In genomic region chr10:43740204-43740865, GRCm38 (mm10) we compare ENCODE assay signal across 8 mouse cellular contexts.
DNase-seq lines count a peak whose midpoint lies in the region; ATAC-seq and TF ChIP-seq lines count a peak whose summit lies in the region.

No protein-coding gene starts in this region.

- TF ChIP-seq CTCF in gastrocnemius, adult 2 months (IDR thresholded peaks at IDR 0.05) = no peak
- no peak for TF ChIP-seq CTCF in bone marrow, adult 2 months (IDR thresholded peaks at IDR 0.05; ENCODE audit: control insufficient read depth, insufficient read depth, low read length)
- no peak for TF ChIP-seq CTCF in thymus, adult 2 months (IDR thresholded peaks at IDR 0.05; ENCODE audit: borderline replicate concordance, control insufficient read depth, extremely low read depth, insufficient read depth, low read length, poor library complexity)

- H3K9me3 ChIP-seq in midbrain, embryonic 15.5 days = no peaks in the 10 kb centered on the region

- H3K4me1 ChIP-seq in bone marrow, adult 2 months (ENCODE audit: control insufficient read depth, insufficient read depth, low read length) = peaks cover 9% of the 10 kb centered on the region
- peaks cover 24% of the 10 kb centered on the region for H3K4me1 ChIP-seq in midbrain, embryonic 15.5 days
- H3K4me1 ChIP-seq in thymus, adult 2 months (replicated peaks; ENCODE audit: control insufficient read depth, insufficient read depth, low read length) = peaks cover 48% of the 10 kb centered on the region

- H3K9ac ChIP-seq in midbrain, embryonic 15.5 days = no peak overlapping the region

- H3K36me3 ChIP-seq in midbrain, embryonic 15.5 days (replicated peaks) = no peaks in the 10 kb centered on the region
- H3K36me3 ChIP-seq in thymus, adult 2 months (ENCODE audit: control insufficient read depth, insufficient read depth, low read length) = no peaks in the 10 kb centered on the region

- TF ChIP-seq POLR2A in bone marrow, adult 2 months (IDR thresholded peaks at IDR 0.05; ENCODE audit: borderline replicate concordance, control insufficient read depth, low read depth, low read length) = no peak
- TF ChIP-seq POLR2A in thymus, adult 2 months (IDR thresholded peaks at IDR 0.05; ENCODE audit: control insufficient read depth, extremely low read depth, insufficient read depth, low read length, poor library complexity) = no peak

- H3K27me3 ChIP-seq in midbrain, embryonic 15.5 days (replicated peaks) = no peaks in the 10 kb centered on the region
- H3K27me3 ChIP-seq in thymus, adult 2 months (ENCODE audit: control insufficient read depth, insufficient read depth, low read length) = no peaks in the 10 kb centered on the region

- peak overlapping the region; percentile 25 for H3K4me2 ChIP-seq in midbrain, embryonic 15.5 days

- intact Hi-C loops in gastrocnemius, adult 2 months (cut with DNase I) = loop anchor here (5.0 to 10.0 kb wide), 2 partner anchors 158 to 174 kb away; no protein-coding TSS in a partner anchor
- intact Hi-C loops in gastrocnemius, postnatal 36 days (cut with DNase I) = loop anchor here (5.0 kb wide), 1 partner anchor 48 kb away; no protein-coding TSS in a partner anchor
- intact Hi-C loops in left cerebral cortex, postnatal 25 days (cut with DNase I) = loop anchor here (10.0 kb wide), 1 partner anchor 166 kb away; the partner anchor contains the start of gene Cd24a

- WGBS in bone marrow, adult 2 months = 15% methylated on average over 13 of the region's 13 CpGs
- WGBS in midbrain, embryonic 15.5 days = 24% methylated on average over 13 of the region's 13 CpGs
- WGBS in thymus, adult 2 months = 5% methylated on average over 13 of the region's 13 CpGs

- peak overlapping the region; percentile 4; the same call in 1 of the 2 replicates for H3K4me3 ChIP-seq in gastrocnemius, adult 2 months
- no peak overlapping the region for H3K4me3 ChIP-seq in bone marrow, adult 2 months (replicated peaks; ENCODE audit: control insufficient read depth, low read depth, low read length)
- H3K4me3 ChIP-seq in midbrain, embryonic 15.5 days = no peak overlapping the region
- no peak overlapping the region for H3K4me3 ChIP-seq in thymus, adult 2 months (ENCODE audit: control insufficient read depth, insufficient read depth, low read length)

- DNase-seq in gastrocnemius, adult 2 months = no peak
- DNase-seq in gastrocnemius, postnatal 36 days = no peak
- DNase-seq in frontal cortex, postnatal 36 days (ENCODE audit: low spot score in 2 of 2) = peak; percentile 41 to 46
- peak; percentile 45 to 59 for DNase-seq in left cerebral cortex, postnatal 25 days (ENCODE audit: low spot score in 2 of 2)
- DNase-seq in thymus, adult 2 months = peak; percentile 73
- DNase-seq in yolk sac, embryonic 10.5 days (ENCODE audit: low spot score) = no peak

- peak overlapping the region; percentile 50 for H3K27ac ChIP-seq in gastrocnemius, adult 2 months
- peak overlapping the region; percentile 77 for H3K27ac ChIP-seq in bone marrow, adult 2 months (ENCODE audit: control insufficient read depth, insufficient read depth, low read depth, low read length, poor library complexity)
- peak overlapping the region; percentile 57 for H3K27ac ChIP-seq in midbrain, embryonic 15.5 days
- H3K27ac ChIP-seq in thymus, adult 2 months (ENCODE audit: control insufficient read depth, insufficient read depth, low read length) = peak overlapping the region; percentile 99

- ATAC-seq in midbrain, embryonic 15.5 days (replicated peaks) = peak; percentile 84

Comparison
In these comparisons a context has a peak if more than half of its experiments do, and no peak if none do; other contexts are left out.
1. DNase-seq: peak in frontal cortex, postnatal 36 days (2 of 2), left cerebral cortex, postnatal 25 days (2 of 2) and thymus, adult 2 months (single experiment); none in gastrocnemius, adult 2 months (single experiment), gastrocnemius, postnatal 36 days (0 of 2) and yolk sac, embryonic 10.5 days (single experiment).
2. Peak in every context shown above with its lines, with median percentiles within 50 percentile points of each other: H3K27ac ChIP-seq.